Mouse (Mus musculus): ENCODE data around the gene Gpr19. TPM values are rescaled to one million over a fixed set of nuclear protein-coding genes. Genes with fewer than 3 reads are reported as not detected.

Gene Gpr19
- polyA plus RNA-seq, 1 experiment from 2014 or later: 13.2 TPM

DNA sequence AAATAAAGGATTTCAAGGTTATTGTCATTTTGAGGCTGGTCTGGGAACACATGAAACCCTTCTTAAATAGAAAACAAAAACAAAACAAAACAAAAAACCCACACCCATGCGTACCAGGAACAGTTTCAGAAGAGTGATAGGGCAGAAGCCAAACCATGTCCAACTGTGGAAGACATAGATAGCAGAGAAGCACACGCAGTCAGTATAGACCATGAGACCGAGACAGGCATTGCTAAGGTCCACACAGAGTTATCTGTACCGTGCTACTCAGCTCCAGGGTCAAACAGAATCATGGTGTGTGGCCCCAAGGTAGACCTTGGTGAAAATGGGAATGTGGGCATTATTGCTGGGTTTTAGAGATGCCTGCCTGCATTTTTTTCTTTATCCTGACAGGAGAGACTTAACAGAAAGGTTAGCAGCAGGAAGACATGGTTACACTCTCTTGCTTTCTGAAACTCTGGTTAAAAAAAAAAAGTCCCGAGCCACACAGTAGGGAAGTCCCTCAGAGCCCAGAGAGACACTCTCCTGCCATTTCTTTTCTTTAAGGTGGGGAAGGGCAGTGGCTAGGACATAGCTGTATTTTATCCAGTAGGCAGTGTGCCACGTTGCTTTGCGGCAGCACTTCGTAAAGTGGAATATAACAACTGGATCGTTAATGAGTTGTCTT lies 63.7 kb downstream of the Gpr19 start:
- DNase-seq (ENCODE audit: low spot score): no peak
- WGBS: 81% methylated on average over 9 of the region's 9 CpGs
- no peak overlapping the region for H3K9ac ChIP-seq (replicated peaks; ENCODE audit: low read length)

DNA sequence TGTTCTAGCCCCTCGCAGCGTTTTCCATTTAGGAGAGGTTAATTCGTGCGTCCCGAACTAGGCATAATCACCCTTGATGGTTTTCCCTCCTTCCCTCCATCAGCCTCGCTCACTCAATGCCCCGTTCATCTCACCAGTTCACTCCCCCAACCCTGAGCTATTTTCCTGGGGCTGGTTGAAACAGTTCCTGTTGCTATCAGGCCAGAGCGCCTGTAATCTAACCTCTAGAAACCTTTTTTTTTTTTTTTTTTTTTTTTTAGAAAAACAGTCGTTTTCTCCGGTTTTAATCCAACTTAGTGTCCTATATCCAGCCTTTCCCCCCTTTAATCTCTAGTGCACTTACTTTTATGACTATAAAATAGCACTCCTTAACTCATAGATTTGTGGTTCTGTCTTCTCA lies 67.6 kb downstream of the Gpr19 start:
- Histone ChIP-seq H3K9me3 (replicated peaks; ENCODE audit: control insufficient read depth, low read length) (no peaks in the 10 kb centered on the region), H3K4me1 (ENCODE audit: control insufficient read depth, insufficient read depth, low read length) (no peaks in the 10 kb centered on the region), H3K27me3 (ENCODE audit: control insufficient read depth, insufficient read depth, low read length) (no peaks in the 10 kb centered on the region), H3K9ac (replicated peaks; ENCODE audit: low read length) (peak overlapping the region; percentile 56), H3K27ac (replicated peaks; ENCODE audit: low read depth, low read length) (no peak overlapping the region), H3K36me3 (replicated peaks; ENCODE audit: control insufficient read depth, insufficient read depth, low read depth, low read length) (no peaks in the 10 kb centered on the region), H3K4me2 (ENCODE audit: low read depth, low read length) (peak overlapping the region; percentile 83), H3K4me3 (ENCODE audit: low read depth, low read length) (peak overlapping the region; percentile 71)
- WGBS: 1% methylated on average over 10 of the region's 10 CpGs
- DNase-seq (ENCODE audit: low spot score) (no peak), ATAC-seq (replicated peaks; ENCODE audit: insufficient number of reproducible peaks, low FRiP score, low TSS enrichment, low read depth) (no peak)

More for the DNA sequence above, 63.7 kb downstream of the Gpr19 start:
- H3K4me3 ChIP-seq (ENCODE audit: low read depth, low read length): no peak overlapping the region
- no peaks in the 10 kb centered on the region for H3K4me1 ChIP-seq (ENCODE audit: control insufficient read depth, insufficient read depth, low read length)
- H3K27me3 ChIP-seq (ENCODE audit: control insufficient read depth, insufficient read depth, low read length): no peaks in the 10 kb centered on the region
- no peak overlapping the region for H3K4me2 ChIP-seq (ENCODE audit: low read depth, low read length)
- H3K9me3 ChIP-seq (replicated peaks; ENCODE audit: control insufficient read depth, low read length): no peaks in the 10 kb centered on the region
- ATAC-seq (replicated peaks; ENCODE audit: insufficient number of reproducible peaks, low FRiP score, low TSS enrichment, low read depth): no peak
- no peak overlapping the region for H3K27ac ChIP-seq (replicated peaks; ENCODE audit: low read depth, low read length)
- no peaks in the 10 kb centered on the region for H3K36me3 ChIP-seq (replicated peaks; ENCODE audit: control insufficient read depth, insufficient read depth, low read depth, low read length)

DNA sequence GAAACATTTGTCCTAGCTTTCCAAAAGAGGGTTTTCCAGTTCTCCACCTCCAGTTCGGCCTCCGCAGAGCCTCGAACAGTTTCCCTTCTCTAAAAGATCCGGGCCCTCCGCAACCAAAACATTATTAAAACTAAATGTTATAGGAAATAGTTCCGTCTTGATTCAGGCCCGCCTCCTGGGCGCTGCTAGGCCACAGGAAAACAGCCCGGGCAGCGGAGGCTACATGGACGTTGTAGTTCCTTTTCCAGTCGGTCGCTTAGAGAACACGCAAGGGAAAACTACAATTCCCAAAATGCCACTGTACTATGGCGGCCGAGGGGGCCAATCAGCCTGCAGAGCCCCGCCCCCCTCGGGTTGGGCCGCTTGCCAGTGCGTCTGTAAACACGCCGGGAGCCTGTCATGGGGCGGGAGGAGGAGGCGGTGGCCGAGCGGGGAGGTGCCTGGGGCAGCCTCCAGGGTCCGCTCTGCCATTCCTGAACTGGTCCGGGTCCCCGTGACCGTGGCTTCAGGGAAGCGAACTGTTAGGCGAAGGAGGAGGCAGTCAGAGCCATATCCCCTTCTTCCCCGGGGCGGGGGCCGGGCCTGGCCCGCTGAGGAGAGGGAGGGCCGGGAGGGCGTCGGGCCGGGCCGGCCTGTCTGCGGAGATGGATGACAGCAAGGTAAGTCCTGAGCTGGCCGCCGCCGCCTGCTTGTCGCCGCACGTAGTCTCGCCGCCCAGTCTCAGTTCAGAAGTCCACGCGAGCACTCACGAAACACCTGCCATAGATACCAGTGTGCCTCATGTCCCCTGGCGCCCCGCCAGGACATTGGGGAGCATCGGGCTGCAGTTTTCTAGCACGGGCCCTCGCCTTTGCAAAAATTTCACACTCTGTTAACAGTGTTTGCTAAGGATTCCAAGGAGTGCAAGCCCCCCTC lies 68.3 kb downstream of the Gpr19 start, which contains the start of gene Crebl2:
TSS of gene Crebl2 (plus strand) at position 369 of the 915 bp plus-strand sequence.
- H3K9me3 ChIP-seq (replicated peaks; ENCODE audit: control insufficient read depth, low read length): no peaks in the 10 kb centered on the region
- WGBS: under 1% methylated on average over 53 of the region's 58 CpGs

DNA sequence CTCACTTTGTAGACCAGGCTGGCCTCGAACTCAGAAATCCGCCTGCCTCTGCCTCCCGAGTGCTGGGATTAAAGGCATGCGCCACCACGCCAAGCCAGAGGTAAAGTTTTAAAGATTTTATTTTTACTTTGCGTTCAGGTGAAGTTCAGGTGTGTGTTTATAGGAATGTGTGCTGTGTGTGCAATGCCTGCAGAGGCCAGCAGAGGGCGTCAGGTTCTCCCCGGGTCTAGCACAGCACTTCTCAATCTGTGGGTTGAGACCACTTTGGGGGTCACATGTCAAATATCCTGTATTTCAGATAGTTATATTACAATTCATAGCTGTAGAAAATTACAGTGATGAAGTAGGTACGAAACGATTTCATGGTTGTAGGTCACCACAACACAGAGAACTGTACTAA lies 75.5 kb downstream of the Gpr19 start:
- 64% methylated on average over 10 of the region's 10 CpGs for WGBS

More for the DNA sequence above, 68.3 kb downstream of the Gpr19 start, which contains the start of gene Crebl2:
- Histone ChIP-seq H3K9ac (replicated peaks; ENCODE audit: low read length) (peak within 1 kb of the TSS; percentile 58), H3K27me3 (ENCODE audit: control insufficient read depth, insufficient read depth, low read length) (no peaks in the 10 kb centered on the region), H3K36me3 (replicated peaks; ENCODE audit: control insufficient read depth, insufficient read depth, low read depth, low read length) (no peaks in the 10 kb centered on the region), H3K4me1 (ENCODE audit: control insufficient read depth, insufficient read depth, low read length) (no peaks in the 10 kb centered on the region), H3K27ac (replicated peaks; ENCODE audit: low read depth, low read length) (no peak within 1 kb of the TSS), H3K4me2 (ENCODE audit: low read depth, low read length) (peak within 1 kb of the TSS; percentile 83), H3K4me3 (ENCODE audit: low read depth, low read length) (peak within 1 kb of the TSS; percentile 71)
- ATAC-seq (replicated peaks; ENCODE audit: insufficient number of reproducible peaks, low FRiP score, low TSS enrichment, low read depth): peak; percentile 99
- peak; percentile 100 for DNase-seq (ENCODE audit: low spot score)

DNA sequence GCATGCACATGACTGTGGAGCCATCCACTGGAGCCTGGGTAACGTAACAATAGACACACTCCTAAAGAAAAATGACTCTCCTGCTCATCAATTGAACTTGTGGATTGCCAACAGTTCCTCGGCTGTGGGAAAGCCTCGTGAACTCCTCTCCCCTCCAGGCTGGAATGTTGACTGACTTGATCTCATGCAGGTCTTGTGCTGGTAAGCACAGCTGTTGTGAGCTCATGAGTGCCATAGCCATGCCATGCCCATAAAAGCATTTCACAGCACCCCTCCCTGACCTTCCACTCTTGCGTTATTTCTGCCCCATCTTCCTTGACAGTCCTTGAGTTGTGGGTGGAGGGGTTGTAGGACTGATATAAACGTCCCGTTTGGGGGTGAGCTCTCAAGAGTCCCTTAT lies 78.0 kb downstream of the Gpr19 start:
- Histone ChIP-seq H3K4me2 (ENCODE audit: low read depth, low read length) (no peak overlapping the region), H3K27me3 (ENCODE audit: control insufficient read depth, insufficient read depth, low read length) (no peaks in the 10 kb centered on the region), H3K4me1 (ENCODE audit: control insufficient read depth, insufficient read depth, low read length) (no peaks in the 10 kb centered on the region), H3K9me3 (replicated peaks; ENCODE audit: control insufficient read depth, low read length) (no peaks in the 10 kb centered on the region), H3K9ac (replicated peaks; ENCODE audit: low read length) (no peak overlapping the region), H3K4me3 (ENCODE audit: low read depth, low read length) (no peak overlapping the region), H3K36me3 (replicated peaks; ENCODE audit: control insufficient read depth, insufficient read depth, low read depth, low read length) (no peaks in the 10 kb centered on the region), H3K27ac (replicated peaks; ENCODE audit: low read depth, low read length) (no peak overlapping the region)
- 68% methylated on average over 6 of the region's 6 CpGs for WGBS
- no peak for ATAC-seq (replicated peaks; ENCODE audit: insufficient number of reproducible peaks, low FRiP score, low TSS enrichment, low read depth)
- DNase-seq (ENCODE audit: low spot score): no peak

More for the DNA sequence above, 75.5 kb downstream of the Gpr19 start:
- H3K27me3 ChIP-seq (ENCODE audit: control insufficient read depth, insufficient read depth, low read length): no peaks in the 10 kb centered on the region
- H3K4me3 ChIP-seq (ENCODE audit: low read depth, low read length): no peak overlapping the region
- no peaks in the 10 kb centered on the region for H3K4me1 ChIP-seq (ENCODE audit: control insufficient read depth, insufficient read depth, low read length)
- no peak overlapping the region for H3K4me2 ChIP-seq (ENCODE audit: low read depth, low read length)
- no peak overlapping the region for H3K27ac ChIP-seq (replicated peaks; ENCODE audit: low read depth, low read length)
- no peaks in the 10 kb centered on the region for H3K9me3 ChIP-seq (replicated peaks; ENCODE audit: control insufficient read depth, low read length)
- H3K9ac ChIP-seq (replicated peaks; ENCODE audit: low read length): no peak overlapping the region
- ATAC-seq (replicated peaks; ENCODE audit: insufficient number of reproducible peaks, low FRiP score, low TSS enrichment, low read depth) (no peak), DNase-seq (ENCODE audit: low spot score) (no peak)
- H3K36me3 ChIP-seq (replicated peaks; ENCODE audit: control insufficient read depth, insufficient read depth, low read depth, low read length): no peaks in the 10 kb centered on the region

DNA sequence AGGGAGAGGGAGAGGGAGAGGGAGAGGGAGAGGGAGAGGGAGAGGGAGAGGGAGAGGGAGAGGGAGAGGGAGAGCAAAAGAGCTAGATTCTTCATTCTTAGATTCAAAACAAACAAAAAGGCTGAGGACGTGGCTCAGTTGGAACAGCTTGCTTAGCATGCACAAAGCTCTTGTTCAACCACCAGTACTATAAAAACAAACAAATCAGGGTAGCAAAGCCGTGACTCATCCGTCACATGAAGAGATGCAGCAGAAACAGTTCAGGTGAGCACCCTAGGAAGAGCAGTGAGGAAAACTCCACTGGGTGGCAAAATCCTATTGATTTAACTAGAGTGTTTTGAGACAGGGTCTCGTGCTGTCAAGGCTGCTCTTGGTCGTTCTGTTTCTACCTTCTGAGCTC lies 78.6 kb downstream of the Gpr19 start:
- H3K27ac ChIP-seq (replicated peaks; ENCODE audit: low read depth, low read length): no peak overlapping the region
- no peak overlapping the region for H3K9ac ChIP-seq (replicated peaks; ENCODE audit: low read length)
- H3K36me3 ChIP-seq (replicated peaks; ENCODE audit: control insufficient read depth, insufficient read depth, low read depth, low read length): no peaks in the 10 kb centered on the region
- no peak overlapping the region for H3K4me2 ChIP-seq (ENCODE audit: low read depth, low read length)
- WGBS: 50% methylated on average over 5 of the region's 5 CpGs
- DNase-seq (ENCODE audit: low spot score) (no peak), ATAC-seq (replicated peaks; ENCODE audit: insufficient number of reproducible peaks, low FRiP score, low TSS enrichment, low read depth) (no peak)
- H3K9me3 ChIP-seq (replicated peaks; ENCODE audit: control insufficient read depth, low read length): no peaks in the 10 kb centered on the region
- no peaks in the 10 kb centered on the region for H3K27me3 ChIP-seq (ENCODE audit: control insufficient read depth, insufficient read depth, low read length)
- no peak overlapping the region for H3K4me3 ChIP-seq (ENCODE audit: low read depth, low read length)
- H3K4me1 ChIP-seq (ENCODE audit: control insufficient read depth, insufficient read depth, low read length): no peaks in the 10 kb centered on the region
